Mouse (Mus musculus) adrenal gland, adult 18-20 months (tissue): ENCODE data around the gene Ppp1r12b. TPM values are rescaled to one million over a fixed set of nuclear protein-coding genes. Genes with fewer than 3 reads are reported as not detected.

Source experiments
- microRNA-seq, 2 experiments: library from miRNA; unstranded; fragments of <30 nt; microRNA quantifications; one replicate each; pipeline ENCODE4 v1.2.0; 2021; ENCODE audit warnings: borderline number of aligned reads in 2 of 2
- total RNA-seq, 2 experiments: library from RNA; stranded (reverse); gene quantifications; 1 replicate in 1 of 2; 2 replicates in 1 of 2; pipeline ENCODE4 v1.2.3; 2021

The Ppp1r12b gene
- total RNA-seq, 2 experiments from 2014 or later = 10.7 to 12.1 TPM

Small RNA genes within 50 kb of the gene (microRNA-seq; reads per million reads assigned to microRNA genes)
- gene Gm22232 = 0 reads per million in 2 experiments

Other genes starting within 250 kb of the Ppp1r12b start
- gene Ube2t, start 6.6 kb upstream of the Ppp1r12b start, total RNA-seq = under 1 TPM; 0.40 to 0.67 TPM
- 1 to 10 TPM; 2.1 to 5.2 TPM for gene Lgr6, start 149.3 kb upstream of the Ppp1r12b start, total RNA-seq
- gene Ptpn7, start 176.8 kb upstream of the Ppp1r12b start, total RNA-seq = 1 to 10 TPM in 1 of 2 experiments, under 1 TPM in 1; 0.96 to 1.2 TPM
- 10 to 100 TPM; 54.1 to 54.7 TPM for gene Arl8a, start 190.9 kb upstream of the Ppp1r12b start, total RNA-seq
- gene Gpr37l1, start 211.7 kb upstream of the Ppp1r12b start, total RNA-seq = 1 to 10 TPM in 1 of 2 experiments, under 1 TPM in 1; 0.86 to 1.6 TPM